Mouse (Mus musculus): ENCODE measurements around the gene Fam193b. TPM values are rescaled to one million over a fixed set of nuclear protein-coding genes. Genes with fewer than 3 reads are reported as not detected.

The Fam193b gene
- polyA plus RNA-seq, 1 experiment from 2014 or later = 47.8 TPM

- no peak for ATAC-seq (ENCODE audit: insufficient number of reproducible peaks, low FRiP score, low TSS enrichment, low read depth)
- Histone ChIP-seq H3K4me1 (ENCODE audit: control insufficient read depth, insufficient read depth, low read length) (peaks cover 16% of the 10 kb centered on the region), H3K4me3 (ENCODE audit: low read depth, low read length) (no peak overlapping the region), H3K9me3 (ENCODE audit: control insufficient read depth, low read length) (no peaks in the 10 kb centered on the region), H3K27ac (replicated peaks; ENCODE audit: low read depth, low read length) (no peak overlapping the region), H3K36me3 (ENCODE audit: control insufficient read depth, insufficient read depth, low read length) (peaks cover 43% of the 10 kb centered on the region), H3K27me3 (ENCODE audit: control insufficient read depth, insufficient read depth, low read length) (no peaks in the 10 kb centered on the region), H3K4me2 (ENCODE audit: low read depth, severe bottlenecking) (no peak overlapping the region), H3K9ac (ENCODE audit: low read length) (no peak overlapping the region)
- WGBS = 93% methylated on average over 10 of the region's 10 CpGs
- no peak for DNase-seq (ENCODE audit: low spot score)
Observed at GRCm38 (mm10) chr13:55506697-55507096, 64.2 kb downstream of the Fam193b start.

- H3K9ac ChIP-seq (ENCODE audit: low read length) = no peak overlapping the region
- ATAC-seq (ENCODE audit: insufficient number of reproducible peaks, low FRiP score, low TSS enrichment, low read depth) (no peak), DNase-seq (ENCODE audit: low spot score) (no peak)
- no peak overlapping the region for H3K4me2 ChIP-seq (ENCODE audit: low read depth, severe bottlenecking)
- no peaks in the 10 kb centered on the region for H3K9me3 ChIP-seq (ENCODE audit: control insufficient read depth, low read length)
- no peak overlapping the region for H3K27ac ChIP-seq (replicated peaks; ENCODE audit: low read depth, low read length)
- peaks cover 43% of the 10 kb centered on the region for H3K36me3 ChIP-seq (ENCODE audit: control insufficient read depth, insufficient read depth, low read length)
- no peak overlapping the region for H3K4me3 ChIP-seq (ENCODE audit: low read depth, low read length)
- WGBS = 91% methylated on average over 9 of the region's 9 CpGs
- H3K4me1 ChIP-seq (ENCODE audit: control insufficient read depth, insufficient read depth, low read length) = peaks cover 7% of the 10 kb centered on the region
- no peaks in the 10 kb centered on the region for H3K27me3 ChIP-seq (ENCODE audit: control insufficient read depth, insufficient read depth, low read length)
Observed at GRCm38 (mm10) chr13:55505810-55506209, 65.1 kb downstream of the Fam193b start.

DNA sequence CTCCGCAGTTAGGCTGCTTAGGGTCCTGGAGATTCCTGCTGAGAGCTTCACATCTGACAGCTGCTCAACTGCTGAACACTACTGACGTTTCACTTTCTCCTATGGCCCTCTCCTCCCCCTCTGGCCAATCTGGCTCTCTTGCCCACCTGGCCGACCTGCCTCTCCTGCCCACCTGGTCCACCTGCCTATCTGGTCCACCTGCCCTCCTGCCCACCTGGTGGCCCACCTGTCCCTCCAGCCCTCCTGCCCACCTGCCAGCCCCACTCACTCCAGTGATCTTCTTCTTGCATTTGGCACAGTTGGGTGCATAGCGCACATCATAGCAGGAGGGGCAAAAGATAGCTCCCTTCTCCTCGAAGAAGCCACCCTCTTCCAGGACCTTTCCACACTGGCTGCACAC is 66.5 kb downstream of the Fam193b start:
- H3K36me3 ChIP-seq (ENCODE audit: control insufficient read depth, insufficient read depth, low read length) = peaks cover 43% of the 10 kb centered on the region
- no peak overlapping the region for H3K4me2 ChIP-seq (ENCODE audit: low read depth, severe bottlenecking)
- DNase-seq (ENCODE audit: low spot score) (no peak), ATAC-seq (ENCODE audit: insufficient number of reproducible peaks, low FRiP score, low TSS enrichment, low read depth) (no peak)
- WGBS = 92% methylated on average over 5 of the region's 5 CpGs
- H3K27me3 ChIP-seq (ENCODE audit: control insufficient read depth, insufficient read depth, low read length) = no peaks in the 10 kb centered on the region
- H3K4me1 ChIP-seq (ENCODE audit: control insufficient read depth, insufficient read depth, low read length) = no peaks in the 10 kb centered on the region
- no peak overlapping the region for H3K4me3 ChIP-seq (ENCODE audit: low read depth, low read length)
- H3K9ac ChIP-seq (ENCODE audit: low read length) = no peak overlapping the region
- no peaks in the 10 kb centered on the region for H3K9me3 ChIP-seq (ENCODE audit: control insufficient read depth, low read length)
- H3K27ac ChIP-seq (replicated peaks; ENCODE audit: low read depth, low read length) = no peak overlapping the region

DNA sequence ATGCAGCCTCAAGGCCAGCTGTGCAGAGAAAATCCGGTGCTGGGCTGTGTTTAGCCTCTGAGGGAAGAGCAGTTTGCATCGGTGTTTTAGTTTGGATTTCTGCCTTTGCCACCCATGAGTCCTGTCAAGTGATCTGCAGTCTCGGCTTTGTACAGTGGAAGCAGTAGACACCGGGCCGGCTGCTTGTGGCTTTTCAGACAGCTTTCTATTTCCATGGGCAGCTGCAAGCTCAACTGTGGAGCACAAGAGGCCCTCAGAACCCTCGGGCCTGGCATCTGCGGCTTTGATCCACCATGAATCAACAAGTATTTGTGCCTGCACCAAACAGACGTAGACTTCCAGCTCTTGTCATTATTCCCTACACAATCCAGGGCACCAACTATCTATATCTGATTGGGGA is 68.5 kb downstream of the Fam193b start:
- 91% methylated on average over 8 of the region's 8 CpGs for WGBS
- ATAC-seq (ENCODE audit: insufficient number of reproducible peaks, low FRiP score, low TSS enrichment, low read depth) (no peak), DNase-seq (ENCODE audit: low spot score) (no peak)
- Histone ChIP-seq H3K27me3 (ENCODE audit: control insufficient read depth, insufficient read depth, low read length) (no peaks in the 10 kb centered on the region), H3K4me1 (ENCODE audit: control insufficient read depth, insufficient read depth, low read length) (no peaks in the 10 kb centered on the region), H3K36me3 (ENCODE audit: control insufficient read depth, insufficient read depth, low read length) (peaks cover 34% of the 10 kb centered on the region), H3K4me2 (ENCODE audit: low read depth, severe bottlenecking) (no peak overlapping the region), H3K27ac (replicated peaks; ENCODE audit: low read depth, low read length) (no peak overlapping the region), H3K9ac (ENCODE audit: low read length) (no peak overlapping the region), H3K4me3 (ENCODE audit: low read depth, low read length) (no peak overlapping the region), H3K9me3 (ENCODE audit: control insufficient read depth, low read length) (no peaks in the 10 kb centered on the region)

DNA sequence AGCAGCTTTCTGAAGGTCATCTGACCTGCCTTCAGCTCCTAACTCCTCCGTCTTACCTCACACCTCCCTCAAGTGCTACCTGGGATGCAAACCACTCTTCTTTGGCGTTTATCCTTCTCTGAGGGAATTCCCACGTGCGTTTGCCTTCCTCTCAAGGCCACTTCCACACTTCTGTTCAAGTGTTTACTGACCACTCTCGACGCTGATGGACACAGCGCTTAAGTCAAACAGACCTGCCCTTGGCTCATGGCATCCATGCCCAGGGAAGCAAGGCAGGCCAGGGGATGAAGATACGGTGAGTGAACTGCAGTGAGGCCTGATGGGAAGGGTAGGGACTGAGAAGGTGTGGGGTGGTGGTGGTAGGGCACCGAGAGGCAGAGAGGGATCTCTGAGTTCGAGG is 70.3 kb downstream of the Fam193b start:
- Histone ChIP-seq H3K4me3 (ENCODE audit: low read depth, low read length) (no peak overlapping the region), H3K27me3 (ENCODE audit: control insufficient read depth, insufficient read depth, low read length) (no peaks in the 10 kb centered on the region), H3K9me3 (ENCODE audit: control insufficient read depth, low read length) (no peaks in the 10 kb centered on the region), H3K36me3 (ENCODE audit: control insufficient read depth, insufficient read depth, low read length) (peaks cover 26% of the 10 kb centered on the region), H3K4me2 (ENCODE audit: low read depth, severe bottlenecking) (no peak overlapping the region), H3K9ac (ENCODE audit: low read length) (no peak overlapping the region), H3K4me1 (ENCODE audit: control insufficient read depth, insufficient read depth, low read length) (peaks cover 6% of the 10 kb centered on the region), H3K27ac (replicated peaks; ENCODE audit: low read depth, low read length) (no peak overlapping the region)
- 75% methylated on average over 10 of the region's 10 CpGs for WGBS
- DNase-seq (ENCODE audit: low spot score) (no peak), ATAC-seq (ENCODE audit: insufficient number of reproducible peaks, low FRiP score, low TSS enrichment, low read depth) (no peak)

DNA sequence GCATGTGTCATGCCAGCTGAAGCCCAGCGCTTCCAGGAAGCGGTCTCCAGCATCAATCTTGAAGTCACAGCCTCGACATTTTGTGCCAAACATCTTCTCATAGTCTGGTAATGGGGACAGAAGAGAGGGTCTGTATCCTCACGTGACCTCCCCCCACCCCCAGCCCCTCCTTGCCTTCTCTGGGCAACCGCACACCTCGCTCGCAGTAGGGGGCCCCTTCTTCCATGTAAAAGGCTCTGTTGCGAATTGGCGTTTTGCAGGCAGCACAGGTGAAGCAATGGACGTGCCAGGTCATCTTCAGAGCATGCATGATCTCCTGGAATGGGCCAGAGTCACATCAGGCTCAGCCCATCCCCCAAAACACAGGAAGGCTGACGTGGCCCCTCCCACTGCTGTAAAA is 72.0 kb downstream of the Fam193b start:
- 63% methylated on average over 11 of the region's 11 CpGs for WGBS
- H3K36me3 ChIP-seq (ENCODE audit: control insufficient read depth, insufficient read depth, low read length) = peaks cover 13% of the 10 kb centered on the region
- DNase-seq (ENCODE audit: low spot score) = no peak

DNA sequence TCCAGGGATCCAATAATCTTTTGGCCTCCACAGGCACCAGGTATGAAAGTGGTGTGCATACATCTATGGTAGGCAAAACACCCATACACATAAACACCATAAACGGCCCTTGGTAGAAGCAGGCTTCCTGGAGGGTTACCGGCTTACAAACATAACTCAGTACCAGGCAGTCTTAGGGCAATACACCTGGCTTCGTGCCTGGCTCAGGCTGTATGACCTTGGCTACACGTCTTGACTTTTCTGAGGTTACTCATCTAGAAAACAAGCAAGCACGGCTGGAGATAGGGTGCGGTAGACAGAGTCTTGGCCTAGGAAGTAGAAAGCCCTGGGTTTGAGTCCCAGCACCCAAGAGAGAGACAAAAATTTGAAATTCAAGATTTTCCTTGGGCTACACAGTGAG is 74.3 kb downstream of the Fam193b start:
- no peak for DNase-seq (ENCODE audit: low spot score)
- WGBS = 90% methylated on average over 6 of the region's 6 CpGs
- Histone ChIP-seq H3K36me3 (ENCODE audit: control insufficient read depth, insufficient read depth, low read length) (peaks cover 3% of the 10 kb centered on the region; the same call in 1 of the 2 replicates), H3K9me3 (ENCODE audit: control insufficient read depth, low read length) (no peaks in the 10 kb centered on the region), H3K27ac (replicated peaks; ENCODE audit: low read depth, low read length) (no peak overlapping the region), H3K9ac (ENCODE audit: low read length) (no peak overlapping the region), H3K4me3 (ENCODE audit: low read depth, low read length) (no peak overlapping the region), H3K4me1 (ENCODE audit: control insufficient read depth, insufficient read depth, low read length) (peaks cover 8% of the 10 kb centered on the region), H3K27me3 (ENCODE audit: control insufficient read depth, insufficient read depth, low read length) (no peaks in the 10 kb centered on the region), H3K4me2 (ENCODE audit: low read depth, severe bottlenecking) (no peak overlapping the region)
- no peak for ATAC-seq (ENCODE audit: insufficient number of reproducible peaks, low FRiP score, low TSS enrichment, low read depth)

More for the DNA sequence above, 72.0 kb downstream of the Fam193b start:
- no peaks in the 10 kb centered on the region for H3K27me3 ChIP-seq (ENCODE audit: control insufficient read depth, insufficient read depth, low read length)
- no peak overlapping the region for H3K27ac ChIP-seq (replicated peaks; ENCODE audit: low read depth, low read length)
- H3K4me3 ChIP-seq (ENCODE audit: low read depth, low read length) = no peak overlapping the region
- ATAC-seq (ENCODE audit: insufficient number of reproducible peaks, low FRiP score, low TSS enrichment, low read depth) = no peak
- H3K9me3 ChIP-seq (ENCODE audit: control insufficient read depth, low read length) = no peaks in the 10 kb centered on the region
- H3K4me1 ChIP-seq (ENCODE audit: control insufficient read depth, insufficient read depth, low read length) = peaks cover 8% of the 10 kb centered on the region
- H3K9ac ChIP-seq (ENCODE audit: low read length) = no peak overlapping the region
- no peak overlapping the region for H3K4me2 ChIP-seq (ENCODE audit: low read depth, severe bottlenecking)

GRCm38 (mm10) chr13:55495702-55496101 is 75.2 kb downstream of the Fam193b start:
- ATAC-seq (ENCODE audit: insufficient number of reproducible peaks, low FRiP score, low TSS enrichment, low read depth) (no peak), DNase-seq (ENCODE audit: low spot score) (no peak)
- H3K36me3 ChIP-seq (ENCODE audit: control insufficient read depth, insufficient read depth, low read length) = peaks cover 3% of the 10 kb centered on the region; the same call in 1 of the 2 replicates
- H3K4me2 ChIP-seq (ENCODE audit: low read depth, severe bottlenecking) = no peak overlapping the region
- no peaks in the 10 kb centered on the region for H3K9me3 ChIP-seq (ENCODE audit: control insufficient read depth, low read length)
- peaks cover 8% of the 10 kb centered on the region for H3K4me1 ChIP-seq (ENCODE audit: control insufficient read depth, insufficient read depth, low read length)
- H3K27ac ChIP-seq (replicated peaks; ENCODE audit: low read depth, low read length) = no peak overlapping the region
- H3K27me3 ChIP-seq (ENCODE audit: control insufficient read depth, insufficient read depth, low read length) = no peaks in the 10 kb centered on the region
- no peak overlapping the region for H3K4me3 ChIP-seq (ENCODE audit: low read depth, low read length)
- WGBS = 39% methylated on average over 4 of the region's 4 CpGs
- H3K9ac ChIP-seq (ENCODE audit: low read length) = no peak overlapping the region

DNA sequence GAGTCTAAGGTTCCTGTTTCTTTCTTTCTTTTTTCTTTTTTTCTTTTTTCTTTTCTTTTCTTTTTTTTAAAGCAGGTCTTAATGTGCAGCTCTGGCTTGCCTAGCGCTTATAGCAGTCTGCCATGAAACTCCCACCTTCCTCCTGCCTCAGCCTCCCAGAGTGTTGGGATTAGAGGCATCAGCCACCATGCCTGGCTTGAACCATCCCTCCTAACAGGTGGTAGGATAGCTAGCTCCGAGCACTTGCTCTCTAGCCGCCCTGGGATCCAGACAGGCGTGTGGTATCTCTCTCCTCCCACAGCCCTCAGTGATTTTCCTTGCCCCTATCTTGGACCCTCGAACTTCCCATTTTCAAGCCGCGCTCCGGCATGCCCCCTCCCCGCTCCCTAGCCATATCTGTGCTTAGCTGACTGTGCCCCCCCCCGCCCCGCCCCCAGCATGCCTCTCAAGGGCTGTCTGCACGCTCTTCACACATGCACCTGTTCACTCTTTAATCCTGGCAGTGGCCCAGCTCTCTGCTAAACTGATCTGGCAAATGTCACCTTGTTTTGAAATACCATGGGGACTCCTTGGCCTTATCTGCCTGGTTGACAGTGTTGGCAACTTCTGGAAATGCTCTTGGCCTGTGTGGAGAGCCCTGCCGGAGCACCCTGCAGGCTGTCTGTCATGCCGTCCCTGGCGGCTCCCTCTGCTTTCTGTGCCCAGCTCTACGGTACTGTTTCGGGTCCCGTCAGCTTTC is 75.9 kb downstream of the Fam193b start:
- H3K4me3 ChIP-seq (ENCODE audit: low read depth, low read length) = no peak overlapping the region
- peaks cover 3% of the 10 kb centered on the region; the same call in 1 of the 2 replicates for H3K36me3 ChIP-seq (ENCODE audit: control insufficient read depth, insufficient read depth, low read length)
- H3K27me3 ChIP-seq (ENCODE audit: control insufficient read depth, insufficient read depth, low read length) = no peaks in the 10 kb centered on the region
- ATAC-seq (ENCODE audit: insufficient number of reproducible peaks, low FRiP score, low TSS enrichment, low read depth) = no peak
- H3K9me3 ChIP-seq (ENCODE audit: control insufficient read depth, low read length) = no peaks in the 10 kb centered on the region
- DNase-seq (ENCODE audit: low spot score) = no peak
- no peak overlapping the region for H3K4me2 ChIP-seq (ENCODE audit: low read depth, severe bottlenecking)
- H3K4me1 ChIP-seq (ENCODE audit: control insufficient read depth, insufficient read depth, low read length) = peaks cover 8% of the 10 kb centered on the region
- 26% methylated on average over 18 of the region's 18 CpGs for WGBS
- no peak overlapping the region for H3K27ac ChIP-seq (replicated peaks; ENCODE audit: low read depth, low read length)
- H3K9ac ChIP-seq (ENCODE audit: low read length) = no peak overlapping the region
